Mouse (Mus musculus): ENCODE results near the gene Bdkrb2.
A peak's percentile ranks its signal among the peaks of the same experiment; 100 is the strongest.

Gene Bdkrb2

DNA sequence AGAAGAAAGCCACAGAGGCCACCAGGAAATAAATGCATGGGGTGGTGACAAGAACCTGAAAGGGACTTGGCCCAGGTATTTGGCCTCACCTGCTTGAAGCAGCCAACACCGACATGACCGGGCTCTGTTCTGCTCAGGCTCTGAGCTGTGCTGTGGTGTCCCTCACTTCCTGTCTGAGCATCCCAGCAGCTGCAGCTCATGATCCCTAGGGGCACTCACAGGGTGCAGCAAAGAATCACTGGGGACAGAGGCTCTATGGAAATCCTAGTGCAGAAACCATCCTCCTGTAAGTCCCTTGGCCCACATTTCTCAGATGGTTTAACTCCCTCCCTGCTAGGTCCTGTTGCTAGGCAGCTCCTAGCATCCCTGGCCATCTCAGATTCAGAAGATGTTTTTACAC, 15.9 kb upstream of the Bdkrb2 start:
- peak; percentile 96 for DNase-seq

DNA sequence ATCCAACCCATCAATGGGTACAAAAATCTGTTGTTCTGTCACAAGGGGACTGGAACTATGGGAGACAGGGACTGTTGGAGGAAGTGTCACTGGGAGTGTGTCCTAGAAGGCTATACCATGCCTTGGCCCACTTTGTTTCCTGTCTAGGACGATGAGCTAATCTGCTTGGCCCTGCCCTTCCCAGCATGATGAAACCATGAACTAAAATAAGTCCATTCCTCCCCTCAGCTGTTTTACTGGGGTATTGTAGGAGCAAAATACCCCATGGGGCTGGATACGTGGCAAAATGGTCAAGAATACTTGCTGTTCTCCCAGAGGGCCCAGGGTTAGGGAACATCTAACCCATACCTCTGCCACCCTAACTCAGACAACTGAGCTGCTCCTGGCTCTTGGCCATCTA, 15.0 kb upstream of the Bdkrb2 start:
- DNase-seq: no peak

DNA sequence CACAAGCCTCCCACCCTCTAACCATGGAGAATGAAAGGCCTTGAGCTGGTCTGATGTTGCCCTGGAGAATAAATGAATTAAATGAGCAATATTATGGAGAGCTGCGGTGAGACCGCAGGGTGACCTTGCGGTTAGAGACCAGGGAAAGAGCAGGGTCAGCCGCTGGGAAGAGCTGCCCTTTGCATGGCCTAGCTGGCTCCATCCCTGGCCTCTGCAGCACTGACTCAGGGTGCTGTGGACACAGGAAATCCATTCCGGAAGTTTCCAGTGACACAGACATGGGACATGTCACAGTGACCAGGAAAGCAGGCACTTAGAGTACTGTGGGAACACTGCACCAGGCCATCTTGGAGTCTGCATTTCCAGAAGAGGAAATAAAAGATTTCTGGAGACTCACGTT, 14.1 kb upstream of the Bdkrb2 start:
- peak; percentile 92 for DNase-seq

GRCm38 (mm10) chr12:105549835-105550802, 12.9 kb upstream of the Bdkrb2 start:
- no peak for DNase-seq

DNA sequence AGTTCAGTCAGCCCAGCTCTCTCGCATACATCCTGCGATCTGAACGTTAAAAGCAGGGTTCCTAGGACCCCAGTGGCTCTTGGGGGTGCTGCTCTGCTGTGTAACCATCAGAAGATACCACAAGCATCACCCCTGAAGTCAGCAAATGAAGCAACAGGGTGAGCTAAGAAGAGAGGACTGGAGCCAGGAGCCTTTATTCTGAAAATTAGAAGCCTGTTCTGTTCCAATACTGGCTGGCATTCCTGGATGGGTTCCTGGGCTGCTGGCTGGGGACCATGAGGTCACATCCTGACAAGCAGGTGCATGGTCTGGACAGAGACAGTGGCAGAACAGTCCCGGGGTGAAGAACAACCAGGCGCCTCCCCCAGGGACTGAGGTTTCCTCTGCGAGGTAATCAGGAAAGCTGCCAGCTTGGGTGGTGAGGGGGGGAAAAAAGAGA, 11.5 kb upstream of the Bdkrb2 start:
- no peak for DNase-seq

- peak; percentile 96 for DNase-seq
Measured at GRCm38 (mm10) chr12:105554151-105554772, 8.8 kb upstream of the Bdkrb2 start.

DNA sequence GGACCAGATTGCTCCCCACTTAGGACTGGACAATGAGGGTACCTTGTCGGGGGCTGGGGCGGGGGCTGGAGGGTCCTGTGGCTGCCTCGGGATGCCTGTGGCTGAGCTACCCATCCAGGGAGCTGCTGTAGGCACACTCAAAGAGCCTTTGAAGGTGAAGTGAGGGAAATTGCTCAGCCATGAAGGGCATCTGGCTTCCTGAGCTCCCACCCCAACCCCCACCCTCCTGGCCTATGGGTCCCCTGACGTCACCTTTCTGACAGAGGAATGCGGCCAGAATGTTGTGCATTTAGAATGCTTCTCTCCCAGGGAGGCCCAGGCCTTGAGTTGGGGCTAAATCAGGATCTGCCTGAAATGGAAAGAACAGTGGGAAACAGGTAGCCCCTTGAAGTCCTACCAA, 7.9 kb upstream of the Bdkrb2 start:
- no peak for DNase-seq

DNA sequence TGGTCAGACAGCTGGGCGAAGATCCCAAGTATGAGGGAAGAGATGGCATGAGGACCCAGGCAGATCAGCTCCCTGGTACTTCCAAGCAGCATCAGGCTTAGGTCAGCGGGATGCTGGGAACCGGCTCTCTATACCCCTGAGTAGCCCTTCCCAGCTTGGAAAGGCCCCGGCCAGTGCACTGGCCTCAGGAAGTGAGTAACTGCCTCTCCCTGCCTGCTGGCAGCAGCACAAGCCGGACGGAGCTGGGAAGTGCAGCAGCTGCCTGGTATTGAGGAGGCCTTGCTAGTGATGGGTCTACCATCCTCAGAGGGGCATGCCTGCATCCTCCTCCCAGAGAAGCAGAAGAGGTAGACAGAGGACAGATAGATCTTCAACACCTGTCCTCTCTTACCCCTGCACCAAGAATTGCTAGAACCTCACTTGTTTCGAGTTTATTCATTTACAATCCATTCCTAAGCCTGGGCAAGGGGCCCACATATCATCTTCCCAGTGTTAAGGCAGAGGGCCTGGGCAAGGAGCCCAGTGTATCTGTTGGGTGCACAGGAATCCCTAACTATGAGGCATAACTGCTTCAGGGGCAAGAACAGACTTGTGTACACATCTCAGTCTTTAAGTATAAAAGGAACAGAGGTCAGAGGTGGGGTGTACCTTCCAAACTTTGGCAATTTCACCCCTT, 5.6 kb upstream of the Bdkrb2 start:
- DNase-seq: peak; percentile 98

DNA sequence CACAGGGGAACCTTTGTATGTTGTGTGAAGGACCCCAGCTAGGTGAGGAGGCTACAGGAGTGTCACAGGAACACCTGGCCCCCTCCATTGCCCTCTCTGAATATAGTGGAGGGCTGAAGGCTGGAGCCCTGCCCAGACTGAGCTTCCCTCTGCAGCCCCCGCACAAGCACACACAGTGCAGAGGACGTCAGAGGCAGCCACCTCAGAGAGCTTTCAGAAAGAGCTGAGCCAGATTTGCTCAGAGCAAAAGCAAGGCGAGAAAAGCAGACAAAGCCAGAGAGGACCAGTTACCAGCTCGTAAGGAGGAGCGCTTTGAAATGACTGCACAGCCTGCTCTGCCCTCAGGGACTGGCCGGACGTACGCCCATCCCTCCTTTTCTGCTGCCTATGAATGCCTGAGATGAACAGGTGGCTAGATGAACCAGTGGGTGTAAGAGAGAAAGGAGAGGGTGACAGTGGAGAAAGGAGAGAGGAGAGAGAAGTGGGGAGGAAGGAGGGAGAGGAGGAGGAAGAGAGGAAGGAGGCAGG, 2.0 kb upstream of the Bdkrb2 start:
- DNase-seq: no peak

- peak; percentile 97 for DNase-seq
Measured at GRCm38 (mm10) chr12:105562056-105562820, 788 bp upstream of the Bdkrb2 start.

DNA sequence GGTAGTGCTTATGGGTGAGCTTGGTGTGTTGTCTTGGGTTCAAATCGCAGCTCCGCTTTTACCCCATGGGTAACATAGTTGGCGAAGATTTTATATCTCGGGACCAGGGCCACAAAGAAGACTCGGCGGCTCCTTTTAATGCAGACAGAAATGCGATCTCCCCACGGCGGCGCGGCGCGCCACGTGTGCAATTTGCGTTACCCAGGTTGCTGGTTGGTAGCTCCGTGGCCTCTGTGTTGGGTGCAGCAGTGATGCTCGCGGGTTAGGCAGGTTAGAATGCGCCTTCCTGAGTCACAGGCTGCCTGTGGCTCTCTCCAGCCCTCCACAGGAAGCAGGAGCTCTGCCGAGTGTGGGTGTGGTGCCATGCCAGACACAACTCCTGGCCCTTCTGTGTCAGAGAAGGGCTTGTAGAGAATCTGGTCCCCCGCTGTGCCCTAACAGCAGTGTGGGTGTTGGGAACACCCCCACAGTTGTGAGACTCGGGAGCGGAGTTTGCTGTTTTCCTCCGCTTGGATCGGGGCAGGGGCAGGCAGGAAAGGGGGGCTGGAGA, 775 bp downstream of the Bdkrb2 start:
- no peak for DNase-seq

GRCm38 (mm10) chr12:105565221-105565620, 2.2 kb downstream of the Bdkrb2 start:
- DNase-seq: no peak

DNA sequence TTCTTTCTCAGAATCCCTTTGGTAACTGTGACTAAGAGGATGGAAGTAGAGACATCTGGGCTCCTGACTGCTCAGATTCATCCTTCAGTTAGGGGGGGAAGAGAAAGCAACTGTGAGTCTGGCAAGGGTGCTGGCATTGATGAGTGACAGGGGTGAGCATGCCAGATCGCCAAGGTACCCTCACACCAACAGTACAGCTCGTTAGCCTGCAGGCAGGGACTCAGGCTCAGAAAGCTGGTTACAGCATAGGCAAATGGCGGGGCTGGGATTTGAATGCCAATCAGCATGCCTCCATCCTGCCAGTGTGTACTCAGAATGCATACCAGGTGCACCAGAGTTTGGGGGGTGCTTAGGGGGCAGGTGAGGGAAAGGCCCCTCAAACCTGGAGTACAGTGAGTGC, 8.8 kb downstream of the Bdkrb2 start:
- peak; percentile 84 for DNase-seq

DNA sequence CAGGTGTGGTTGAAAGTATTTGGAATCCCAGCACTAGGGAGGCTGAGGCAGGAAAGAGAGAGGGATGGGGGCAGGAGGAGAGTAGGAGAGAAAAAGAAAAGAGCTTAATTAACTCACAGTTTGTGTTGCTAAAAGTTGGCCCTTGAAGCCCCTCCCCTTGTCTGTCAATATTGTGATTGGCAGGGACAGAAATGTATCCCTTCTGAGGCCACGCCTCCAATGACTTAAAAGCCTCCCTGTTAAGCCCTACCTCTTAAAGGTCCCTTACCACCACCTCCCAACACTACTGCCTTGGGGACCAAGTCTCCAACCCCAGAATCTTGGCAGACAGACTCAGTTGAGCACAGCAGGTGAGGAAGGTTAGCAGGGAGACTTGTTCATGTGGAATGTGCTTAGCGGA, 9.6 kb downstream of the Bdkrb2 start:
- no peak for DNase-seq

DNA sequence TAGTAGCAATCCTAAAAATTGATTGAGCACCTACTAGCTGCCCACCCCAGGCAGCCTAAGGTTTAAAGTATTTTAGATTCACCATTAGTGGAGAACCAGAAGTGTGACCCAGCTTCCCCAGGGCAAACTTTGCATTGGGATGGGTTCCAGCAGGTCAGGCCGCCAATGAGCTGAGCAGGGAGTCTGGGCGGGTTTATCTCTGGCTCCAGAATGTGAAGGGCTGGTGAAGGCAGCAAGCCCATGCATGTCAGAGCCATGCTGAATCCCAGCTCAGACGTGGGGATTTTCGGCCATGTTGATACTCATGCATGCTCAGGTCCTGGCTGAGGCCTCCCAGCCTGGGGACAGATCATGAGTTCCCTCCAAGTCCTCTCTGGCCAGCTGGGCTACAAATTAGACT, 11.3 kb downstream of the Bdkrb2 start:
- no peak for DNase-seq

- peak; percentile 93 for DNase-seq
Measured at GRCm38 (mm10) chr12:105580490-105580889, 17.5 kb downstream of the Bdkrb2 start.

DNA sequence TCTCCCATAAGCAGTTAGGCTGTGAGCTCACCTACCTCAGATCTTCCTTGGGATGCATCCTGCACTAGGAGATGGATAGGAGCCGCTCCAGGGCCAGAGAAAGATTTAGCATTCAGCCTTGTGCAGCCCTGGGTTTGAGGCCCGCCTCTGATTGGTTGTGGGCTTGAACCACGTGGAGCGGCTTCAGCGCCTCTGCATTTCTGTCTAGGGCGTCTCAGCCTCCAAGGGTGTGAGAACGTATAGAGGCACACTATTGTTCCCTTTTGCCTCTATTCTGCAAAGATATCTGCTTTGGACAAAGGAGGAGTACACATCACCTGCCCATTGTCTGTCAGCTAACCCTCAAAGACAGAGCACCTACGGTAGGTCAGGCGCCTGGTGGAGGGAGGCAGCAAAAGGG, 19.5 kb downstream of the Bdkrb2 start:
- no peak for DNase-seq

DNA sequence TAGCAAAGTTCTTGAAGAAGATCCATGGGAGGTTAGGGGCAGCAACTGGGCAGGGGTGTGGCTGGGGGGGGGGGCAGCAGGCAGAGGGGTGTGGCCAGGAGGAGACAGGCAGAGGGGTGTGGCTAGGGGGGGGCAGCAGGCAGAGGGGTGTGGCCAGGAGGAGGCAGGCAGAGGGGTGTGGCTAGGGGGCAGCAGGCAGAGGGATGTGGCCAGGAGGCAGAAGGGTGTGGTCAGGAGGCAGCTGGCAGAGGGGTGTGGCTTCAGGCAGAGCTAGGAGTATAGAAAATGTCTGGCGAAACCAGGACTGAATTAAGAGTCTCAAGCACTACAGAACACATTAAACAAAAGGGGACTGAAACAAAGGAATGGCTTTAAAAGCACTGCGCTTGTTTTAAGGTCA, 20.5 kb downstream of the Bdkrb2 start:
- DNase-seq: no peak

- peak; percentile 95 for DNase-seq
Measured at GRCm38 (mm10) chr12:105584851-105585250, 21.8 kb downstream of the Bdkrb2 start.

DNA sequence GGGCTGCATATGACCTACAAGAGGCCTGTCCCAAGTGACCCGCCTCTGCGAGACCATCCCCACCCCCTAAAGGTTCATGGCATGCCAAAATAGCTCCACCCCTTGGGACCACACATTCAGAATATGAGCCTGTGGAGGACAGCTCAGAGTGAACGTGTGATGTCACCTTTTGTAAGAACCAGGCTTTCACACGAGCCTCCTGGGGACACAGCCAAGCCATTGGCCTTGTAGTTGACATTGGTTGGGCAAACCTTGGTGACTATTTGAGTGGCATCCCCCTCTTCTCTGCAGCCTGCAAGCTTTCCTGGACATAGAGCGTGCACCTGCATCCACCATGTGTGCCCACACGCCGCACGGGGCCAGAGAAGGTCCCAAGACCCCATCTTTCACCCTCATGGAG, 24.5 kb downstream of the Bdkrb2 start:
- no peak for DNase-seq

DNA sequence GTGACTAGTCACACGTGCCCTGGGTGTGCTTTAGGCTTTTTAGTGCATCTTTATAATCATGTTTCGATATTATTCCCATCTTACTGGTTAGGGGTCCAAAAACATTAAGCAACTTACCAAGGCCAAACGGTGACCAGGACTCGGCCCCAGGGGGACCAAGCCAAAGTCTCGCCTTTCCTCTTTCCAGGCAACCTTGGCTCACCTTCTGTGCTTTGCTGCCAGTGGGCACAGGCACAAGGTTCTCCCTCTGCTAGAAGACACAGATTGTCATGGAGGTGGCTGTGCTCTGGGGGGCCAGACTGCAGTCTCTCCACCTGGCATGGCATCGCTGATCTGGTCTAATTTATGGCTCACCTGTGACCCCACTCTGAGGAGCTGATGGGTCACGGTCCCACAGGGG, 27.8 kb downstream of the Bdkrb2 start:
- no peak for DNase-seq

GRCm38 (mm10) chr12:105592361-105592761, 29.3 kb downstream of the Bdkrb2 start:
- no peak for DNase-seq
